Mouse (Mus musculus) CH12.LX (cell line): ENCODE measurements around the gene Mrm3. TPM values are rescaled to one million over a fixed set of nuclear protein-coding genes. Genes with fewer than 3 reads are reported as not detected.

ENCODE experiments used
- DNase-seq: peaks from one replicate; pipeline ENCODE4 v3.0.0-alpha.2; 2013; ENCODE audit errors: extremely low read depth
- H3K27ac ChIP-seq: 2 replicates; pipeline ENCODE4 v1.5.1; 2012; ENCODE audit warnings: low read depth, mild to moderate bottlenecking, control low read depth, moderate library complexity; ENCODE audit not compliant: insufficient read depth
- H3K27me3 ChIP-seq: replicated peaks from 2 replicates; pipeline ENCODE3; 2012; ENCODE audit warnings: inconsistent platforms
- H3K36me3 ChIP-seq, 2 experiments: replicated peaks in 1 of 2; 2 replicates each; pipeline versions ENCODE3 to v1.6.1; 2012; ENCODE audit warnings: inconsistent platforms in 1 of 2, low read length in 1 of 2, mild to moderate bottlenecking in 1 of 2, mixed read lengths in 1 of 2, moderate library complexity in 1 of 2; ENCODE audit not compliant: control insufficient read depth in 1 of 2, insufficient read depth in 1 of 2
- H3K4me1 ChIP-seq, 2 experiments: 2 replicates each; pipeline ENCODE4 v1.6.1; 2012; ENCODE audit warnings: inconsistent platforms in 1 of 2, moderate library complexity in 1 of 2; ENCODE audit not compliant: insufficient read depth in 2 of 2, control insufficient read depth in 1 of 2
- H3K4me2 ChIP-seq: 2 replicates; pipeline ENCODE4 v1.6.1; 2012; ENCODE audit warnings: low read depth, mild to moderate bottlenecking, control low read depth; ENCODE audit not compliant: poor library complexity, insufficient read depth, severe bottlenecking
- H3K4me3 ChIP-seq, 3 experiments: fragments of 150-350 bp in 1 of 3; sonication (generic) in 1 of 3; replicated peaks in 1 of 3; 2 replicates each; pipeline versions ENCODE3 to v1.5.1; 2011 to 2012; ENCODE audit warnings: low read depth in 2 of 3, low read length in 2 of 3, mild to moderate bottlenecking in 2 of 3, moderate library complexity in 2 of 3, control low read depth in 1 of 3, improper control_type of control experiment in 1 of 3, inconsistent platforms in 1 of 3, mixed read lengths in 1 of 3; ENCODE audit not compliant: poor library complexity in 1 of 3
- H3K79me2 ChIP-seq: replicated peaks from 2 replicates; pipeline ENCODE4 v1.6.1; 2012; ENCODE audit warnings: mild to moderate bottlenecking, moderate library complexity; ENCODE audit not compliant: control insufficient read depth, poor library complexity, insufficient read depth, severe bottlenecking; ENCODE audit errors: extremely low read depth
- H3K9ac ChIP-seq: 2 replicates; pipeline ENCODE4 v1.6.1; 2012; ENCODE audit warnings: low read depth, mild to moderate bottlenecking, control low read depth, moderate library complexity; ENCODE audit not compliant: insufficient read depth
- H3K9me3 ChIP-seq: replicated peaks from 2 replicates; pipeline ENCODE3; 2012; ENCODE audit warnings: low read length, inconsistent platforms, mixed read lengths
- CHD2 ChIP-seq: IDR thresholded peaks from 2 replicates; pipeline ENCODE4 v1.6.1; 2011; ENCODE audit warnings: low read length, improper control_type of control experiment
- CTCF ChIP-seq, 2 experiments: IDR thresholded peaks in 1 of 2; conservative IDR thresholded peaks in 1 of 2; 2 replicates each; pipeline ENCODE4 v1.5.1; 2011 to 2012; ENCODE audit warnings: low read depth in 2 of 2, low read length in 2 of 2, improper control_type of control experiment in 1 of 2, inconsistent platforms in 1 of 2, mild to moderate bottlenecking in 1 of 2, moderate library complexity in 1 of 2
- E2F4 ChIP-seq: IDR thresholded peaks from 2 replicates; pipeline ENCODE4 v1.6.1; 2011; ENCODE audit warnings: low read depth, low read length, improper control_type of control experiment; ENCODE audit not compliant: insufficient replicate concordance
- EP300 ChIP-seq: IDR thresholded peaks from 2 replicates; pipeline ENCODE4 v1.6.1; 2011; ENCODE audit warnings: low read length, improper control_type of control experiment
- KAT2A ChIP-seq: IDR thresholded peaks from 2 replicates; pipeline ENCODE4 v1.6.1; 2012; ENCODE audit warnings: low read length, improper control_type of control experiment, inconsistent platforms; ENCODE audit not compliant: insufficient replicate concordance
- MAZ ChIP-seq: IDR thresholded peaks from 2 replicates; pipeline ENCODE4 v1.6.1; 2012; ENCODE audit warnings: low read depth, mild to moderate bottlenecking, inconsistent platforms, low read length, improper control_type of control experiment, moderate library complexity
- MXI1 ChIP-seq: IDR thresholded peaks from 2 replicates; pipeline ENCODE4 v1.6.1; 2011; ENCODE audit warnings: mild to moderate bottlenecking, low read depth, low read length, improper control_type of control experiment
- NELFE ChIP-seq: IDR thresholded peaks from 2 replicates; pipeline ENCODE4 v1.6.1; 2011; ENCODE audit warnings: low read depth, low read length, improper control_type of control experiment
- NRF1 ChIP-seq: IDR thresholded peaks from 2 replicates; pipeline ENCODE4 v1.6.1; 2014; ENCODE audit warnings: low read depth, mild to moderate bottlenecking, inconsistent platforms, low read length, improper control_type of control experiment, moderate library complexity
- PAX5 ChIP-seq: IDR thresholded peaks from 2 replicates; pipeline ENCODE4 v1.6.1; 2012; ENCODE audit warnings: low read length, inconsistent platforms, mixed read lengths
- RAD21 ChIP-seq: IDR thresholded peaks from 2 replicates; pipeline ENCODE4 v1.6.1; 2011; ENCODE audit warnings: low read depth, mild to moderate bottlenecking, low read length, improper control_type of control experiment, moderate library complexity
- RCOR1 ChIP-seq: conservative IDR thresholded peaks from 2 replicates; pipeline ENCODE4 v1.6.1; 2012; ENCODE audit warnings: low read depth, mild to moderate bottlenecking, inconsistent platforms, low read length, improper control_type of control experiment
- SMC3 ChIP-seq: IDR thresholded peaks from 2 replicates; pipeline ENCODE4 v1.6.1; 2011; ENCODE audit warnings: low read depth, low read length, improper control_type of control experiment
- UBTF ChIP-seq: IDR thresholded peaks from 2 replicates; pipeline ENCODE4 v1.6.1; 2012; ENCODE audit warnings: low read depth, mild to moderate bottlenecking, inconsistent platforms, low read length, improper control_type of control experiment, moderate library complexity
- dilution Hi-C: fragments of 300-500 bp; cut with MboI; formaldehyde crosslinking; loops from 2 replicates; pipeline ENCODE4 v1.14.3; 2020; ENCODE audit warnings: low sequenced_read_pairs; ENCODE audit not compliant: extremely low pct_unique_long_range_greater_than_20kb, extremely low pct_ligation_motif_present
- in situ Hi-C: fragments of 300-500 bp; cut with MboI; formaldehyde crosslinking; loops from 3 replicates; pipeline ENCODE4 v1.14.3; 2019; ENCODE audit warnings: low sequenced_read_pairs, low pct_ligation_motif_present, low pct_unique_long_range_greater_than_20kb, mixed read lengths
- polyA plus RNA-seq: library from polyadenylated mRNA; unstranded; fragments of >175 nt; gene quantifications from 2 replicates; pipeline ENCODE4 v1.2.1, GENCODE M21; 2012; ENCODE audit warnings: low read depth; ENCODE audit not compliant: insufficient read length
- total RNA-seq, 2 experiments: library from RNA; depleted of rRNA; stranded (reverse); fragments of 300-350 nt in 1 of 2; fragments of >200 nt in 1 of 2; gene quantifications; 2 replicates each; pipeline ENCODE4 v1.2.3; 2012 to 2014

Gene Mrm3
- total and polyA plus RNA-seq, 3 experiments = 35.1 to 41.6 (median 40.2) TPM

DNA sequence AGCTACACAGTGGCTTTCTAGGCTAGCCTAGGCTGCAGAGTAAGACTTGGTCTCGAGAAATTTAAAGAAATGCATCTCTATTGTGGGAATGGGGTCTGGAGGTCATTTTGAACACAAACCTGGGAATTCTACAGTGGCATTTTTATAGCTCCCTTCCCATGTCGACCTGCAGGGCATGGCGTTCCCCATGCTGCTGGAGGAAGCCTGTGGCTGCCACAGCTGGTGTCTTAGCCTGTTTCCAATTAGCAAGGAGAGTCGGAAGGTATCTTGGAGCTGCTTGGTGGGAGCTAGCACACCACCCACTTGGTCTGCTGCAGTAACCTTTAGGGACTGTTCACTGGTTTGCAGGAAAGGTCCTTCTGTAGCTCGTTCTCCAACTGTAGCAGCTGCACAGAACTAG is 12.6 kb downstream of the Mrm3 start:
- Histone ChIP-seq H3K4me3 (no peak overlapping the region), H3K79me2 (no peaks in the 10 kb centered on the region), H3K4me2 (no peak overlapping the region), H3K9me3 (no peaks in the 10 kb centered on the region), H3K36me3 (peaks cover 3 to 62% of the 10 kb centered on the region in 2 experiments), H3K9ac (no peak overlapping the region), H3K27me3 (no peaks in the 10 kb centered on the region), H3K4me1 (peaks cover 0 to 20% of the 10 kb centered on the region in 2 experiments; a peak in 2 of 4 replicates), H3K27ac (no peak overlapping the region)
- in situ Hi-C loops (loop anchor here (10.0 kb wide), 1 partner anchor 249 kb away; no protein-coding TSS in a partner anchor), dilution Hi-C loops (no loop called here)
- TF ChIP-seq CHD2 = no peak
- no peak for TF ChIP-seq RCOR1
- TF ChIP-seq RAD21 = no peak
- no peak for TF ChIP-seq NRF1
- no peak for TF ChIP-seq MAZ
- no peak for TF ChIP-seq E2F4
- no peak for TF ChIP-seq NELFE
- TF ChIP-seq EP300 = no peak
- no peak for TF ChIP-seq CTCF (conservative IDR thresholded peaks at IDR 0.05 in 1 of 2, IDR thresholded peaks at IDR 0.05 in 1 of 2; ENCODE audit: low read depth in 2 of 2, low read length in 2 of 2)
- TF ChIP-seq MXI1 = no peak
- DNase-seq = no peak

DNA sequence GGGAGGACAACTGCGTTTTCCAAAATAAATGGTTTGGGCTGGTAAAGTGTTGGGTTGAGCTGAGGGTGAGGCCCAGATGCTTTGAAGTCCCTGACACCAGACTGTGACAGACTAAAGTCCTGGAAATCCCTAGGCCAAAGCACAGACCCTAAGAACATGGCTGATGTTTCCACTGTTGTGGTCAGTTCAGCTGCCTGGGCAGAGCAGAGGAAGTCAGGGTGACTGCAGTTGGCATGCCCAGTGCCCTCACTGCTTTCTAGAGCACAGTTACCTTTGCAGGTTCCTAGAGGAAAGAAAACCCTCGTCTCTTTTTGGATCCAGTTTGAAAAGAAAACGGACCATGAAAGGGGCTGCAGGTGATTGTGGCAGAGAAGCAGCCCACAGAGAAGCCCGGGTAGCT is 13.9 kb downstream of the Mrm3 start:
- in situ Hi-C loops (loop anchor here (10.0 kb wide), 1 partner anchor 247 kb away; no protein-coding TSS in a partner anchor), dilution Hi-C loops (no loop called here)
- Histone ChIP-seq H3K4me3 (no peak overlapping the region), H3K9me3 (no peaks in the 10 kb centered on the region), H3K4me1 (peaks cover 0 to 25% of the 10 kb centered on the region in 2 experiments; a peak in 2 of 4 replicates), H3K4me2 (no peak overlapping the region), H3K79me2 (no peaks in the 10 kb centered on the region), H3K27me3 (no peaks in the 10 kb centered on the region), H3K9ac (no peak overlapping the region), H3K27ac (no peak overlapping the region), H3K36me3 (peaks cover 0 to 58% of the 10 kb centered on the region in 2 experiments)
- DNase-seq = no peak
- TF ChIP-seq MAZ (no peak), KAT2A (no peak), PAX5 (no peak), UBTF (no peak), RAD21 (no peak), NELFE (no peak), CTCF (conservative IDR thresholded peaks at IDR 0.05 in 1 of 2, IDR thresholded peaks at IDR 0.05 in 1 of 2; ENCODE audit: low read depth in 2 of 2, low read length in 2 of 2) (no peak), SMC3 (no peak)

DNA sequence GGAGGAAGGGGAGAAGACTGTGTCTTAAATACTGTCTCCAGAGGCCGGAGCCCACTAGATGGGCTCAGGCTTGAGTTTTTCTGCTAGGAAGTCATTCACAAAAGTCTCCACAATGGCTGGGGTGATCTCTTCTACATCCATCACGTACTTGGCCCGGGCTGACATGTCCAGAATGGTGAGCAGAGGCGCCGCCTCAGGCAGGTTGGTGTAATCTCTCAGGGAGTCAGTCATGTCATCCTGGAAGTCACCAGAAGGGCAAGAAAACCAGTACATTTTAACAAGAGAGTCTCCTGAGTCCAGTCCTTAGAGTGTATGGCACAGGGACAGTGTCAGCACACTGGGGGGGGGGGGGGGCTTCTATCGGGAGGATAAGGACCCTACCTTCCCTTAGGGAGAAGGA is 15.0 kb downstream of the Mrm3 start:
- dilution Hi-C loops = no loop called here
- H3K4me1 ChIP-seq = peaks cover 0 to 17% of the 10 kb centered on the region in 2 experiments; a peak in 2 of 4 replicates
- H3K79me2 ChIP-seq = no peaks in the 10 kb centered on the region
- peaks cover 0 to 59% of the 10 kb centered on the region in 2 experiments for H3K36me3 ChIP-seq
- no peak overlapping the region for H3K4me2 ChIP-seq
- H3K9ac ChIP-seq = no peak overlapping the region
- no peak overlapping the region for H3K27ac ChIP-seq
- no peaks in the 10 kb centered on the region for H3K9me3 ChIP-seq
- H3K4me3 ChIP-seq = no peak overlapping the region
- in situ Hi-C loops = loop anchor here (10.0 kb wide), 1 partner anchor 246 kb away; no protein-coding TSS in a partner anchor
- DNase-seq = no peak
- no peaks in the 10 kb centered on the region for H3K27me3 ChIP-seq
- TF ChIP-seq CTCF (conservative IDR thresholded peaks at IDR 0.05 in 1 of 2, IDR thresholded peaks at IDR 0.05 in 1 of 2; ENCODE audit: low read depth in 2 of 2, low read length in 2 of 2) (peak in 1 of 2 experiments; percentile 18; a peak in 1 of 4 replicates), RAD21 (no peak)
